ENCODE assay signal across 1 mouse cellular context in the genomic region with DNA sequence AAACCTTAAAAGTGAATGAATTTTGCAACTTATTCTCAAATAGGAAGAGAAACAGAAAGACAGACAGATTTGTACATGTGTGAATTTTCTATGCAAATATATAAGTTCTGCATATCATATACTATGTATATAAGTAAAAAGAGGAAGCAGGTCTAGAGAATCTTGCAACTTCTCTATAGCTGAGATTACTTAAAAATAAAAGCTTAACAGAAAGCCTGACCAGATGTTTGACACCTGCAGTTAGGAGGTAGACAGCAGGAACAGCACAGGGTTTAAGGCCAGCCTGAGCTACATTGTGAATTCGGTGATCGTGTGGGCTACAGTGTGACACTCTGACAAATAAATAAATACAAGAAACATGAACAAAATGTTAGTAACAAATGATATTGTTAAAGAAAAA.
TF ChIP-seq lines count a peak whose summit lies in the region.

No protein-coding gene starts in this region.

TF ChIP-seq in MEL, 35 proteins besides CTCF, POLR2A, EP300 and RAD21:
- no peak for TF ChIP-seq POLR2AphosphoS5 (IDR thresholded peaks at IDR 0.05; ENCODE audit: borderline replicate concordance, low read depth, low read length)
- TF ChIP-seq ZMIZ1 (IDR thresholded peaks at IDR 0.05; ENCODE audit: low read depth, low read length) = no peak
- TF ChIP-seq USF1 (IDR thresholded peaks at IDR 0.05; ENCODE audit: low read depth, low read length) = no peak
- TF ChIP-seq ZC3H11A (IDR thresholded peaks at IDR 0.05; ENCODE audit: low read depth, low read length) = no peak
- no peak for TF ChIP-seq CHD2 (IDR thresholded peaks at IDR 0.05; ENCODE audit: low read length)
- TF ChIP-seq TCF12 (IDR thresholded peaks at IDR 0.05; ENCODE audit: low read depth, low read length) = peak; percentile 78
- TF ChIP-seq MYC (IDR thresholded peaks at IDR 0.05; ENCODE audit: low read depth, low read length) = no peak
- no peak for TF ChIP-seq USF2 (IDR thresholded peaks at IDR 0.05; ENCODE audit: borderline replicate concordance in 1 of 2, insufficient read depth in 1 of 2, low read depth in 1 of 2, low read length in 2 of 2)
- TF ChIP-seq MAZ (IDR thresholded peaks at IDR 0.05; ENCODE audit: low read depth, low read length) = no peak
- no peak for TF ChIP-seq GABPA (IDR thresholded peaks at IDR 0.05; ENCODE audit: low read depth, low read length)
- TF ChIP-seq RCOR1 (IDR thresholded peaks at IDR 0.05; ENCODE audit: low read depth, low read length) = peak; percentile 97
- no peak for TF ChIP-seq ZKSCAN1 (IDR thresholded peaks at IDR 0.05; ENCODE audit: low read depth, low read length)
- no peak; the same call in 1 of the 2 replicates for TF ChIP-seq MXI1 (IDR thresholded peaks at IDR 0.05; ENCODE audit: low read depth, low read length)
- no peak for TF ChIP-seq E2F4 (IDR thresholded peaks at IDR 0.05; ENCODE audit: borderline replicate concordance, low read depth, low read length)
- no peak for TF ChIP-seq UBTF (IDR thresholded peaks at IDR 0.05; ENCODE audit: borderline replicate concordance, insufficient read depth, low read depth, low read length)
- no peak for TF ChIP-seq MEF2A (IDR thresholded peaks at IDR 0.05; ENCODE audit: extremely low read depth, insufficient replicate concordance, low read depth, low read length, poor library complexity, severe bottlenecking)
- no peak for TF ChIP-seq HCFC1 (IDR thresholded peaks at IDR 0.05; ENCODE audit: low read depth, low read length)
- no peak for TF ChIP-seq TAL1 (IDR thresholded peaks at IDR 0.05; ENCODE audit: low read length)
- TF ChIP-seq NELFE (IDR thresholded peaks at IDR 0.05; ENCODE audit: low read depth, low read length) = no peak
- TF ChIP-seq SMC3 (IDR thresholded peaks at IDR 0.05; ENCODE audit: low read depth, low read length) = no peak
- TF ChIP-seq ETS1 (IDR thresholded peaks at IDR 0.05; ENCODE audit: low read depth, low read length) = peak; percentile 53; the same call in 1 of the 2 replicates
- TF ChIP-seq CHD1 (IDR thresholded peaks at IDR 0.05; ENCODE audit: low read depth, low read length) = no peak
- no peak for TF ChIP-seq ELF1 (IDR thresholded peaks at IDR 0.05; ENCODE audit: low read depth, low read length)
- no peak for TF ChIP-seq SIN3A (IDR thresholded peaks at IDR 0.05; ENCODE audit: low read length)
